Mouse (Mus musculus) lung, embryonic 16.5 days (tissue): ENCODE measurements around the gene Simc1. TPM values are rescaled to one million over a fixed set of nuclear protein-coding genes. Genes with fewer than 3 reads are reported as not detected.

ENCODE experiments used
- ATAC-seq: fragments of 200-750 bp; cut with Nextera tagmentation; 2 replicates; pipeline ENCODE4 v1.8.0; 2017; ENCODE audit warnings: low read depth, mild to moderate bottlenecking, moderate library complexity
- H3K27ac ChIP-seq: fragments of 300-500 bp; sonication (generic); 2 replicates; pipeline ENCODE4 v1.5.1; 2014; ENCODE audit warnings: mild to moderate bottlenecking, control low read depth, low read length
- H3K27me3 ChIP-seq: fragments of 300-500 bp; sonication (generic); 2 replicates; pipeline ENCODE4 v1.6.1; 2014; ENCODE audit warnings: low read depth, low read length, mixed read lengths; ENCODE audit not compliant: control insufficient read depth, insufficient read depth
- H3K36me3 ChIP-seq: fragments of 300-500 bp; sonication (generic); 2 replicates; pipeline ENCODE4 v1.6.1; 2014; ENCODE audit warnings: low read length; ENCODE audit not compliant: control insufficient read depth, insufficient read depth
- H3K4me1 ChIP-seq: fragments of 300-500 bp; sonication (generic); replicated peaks from 2 replicates; pipeline ENCODE4 v1.6.1; 2014; ENCODE audit warnings: low read length, mixed read lengths; ENCODE audit not compliant: control insufficient read depth, insufficient read depth
- H3K4me2 ChIP-seq: fragments of 300-500 bp; sonication (generic); 2 replicates; pipeline ENCODE4 v1.6.1; 2014; ENCODE audit warnings: low read depth, low read length, control low read depth
- H3K4me3 ChIP-seq: fragments of 300-500 bp; sonication (generic); 2 replicates; pipeline ENCODE4 v1.5.1; 2014; ENCODE audit warnings: mild to moderate bottlenecking, low read length, control low read depth
- H3K9ac ChIP-seq: fragments of 300-500 bp; sonication (generic); 2 replicates; pipeline ENCODE4 v1.6.1; 2014; ENCODE audit warnings: low read length, control low read depth
- H3K9me3 ChIP-seq: fragments of 300-500 bp; sonication (generic); 2 replicates; pipeline ENCODE4 v1.6.1; 2016; ENCODE audit warnings: low read length; ENCODE audit not compliant: control insufficient read depth
- WGBS: fragments of 180-500 bp; shearing (Covaris S2); extraction: QIAGEN DNeasy Blood & Tissue Kit; methylation state at CpG from one replicate; pipeline ENCODE4 v1.1.7; 2014; 5-methylcytosine and 5-hydroxymethylcytosine counted together
- polyA plus RNA-seq: library from polyadenylated mRNA; unstranded; fragments of >200 nt; fragmentation: Nextera tagmentation; extraction: Ambion mirVana; gene quantifications from 2 replicates; pipeline ENCODE4 v1.2.1, GENCODE M21; 2015

The Simc1 gene
- polyA plus RNA-seq, result 7.3 and 8.3 TPM in 2 replicates

DNA sequence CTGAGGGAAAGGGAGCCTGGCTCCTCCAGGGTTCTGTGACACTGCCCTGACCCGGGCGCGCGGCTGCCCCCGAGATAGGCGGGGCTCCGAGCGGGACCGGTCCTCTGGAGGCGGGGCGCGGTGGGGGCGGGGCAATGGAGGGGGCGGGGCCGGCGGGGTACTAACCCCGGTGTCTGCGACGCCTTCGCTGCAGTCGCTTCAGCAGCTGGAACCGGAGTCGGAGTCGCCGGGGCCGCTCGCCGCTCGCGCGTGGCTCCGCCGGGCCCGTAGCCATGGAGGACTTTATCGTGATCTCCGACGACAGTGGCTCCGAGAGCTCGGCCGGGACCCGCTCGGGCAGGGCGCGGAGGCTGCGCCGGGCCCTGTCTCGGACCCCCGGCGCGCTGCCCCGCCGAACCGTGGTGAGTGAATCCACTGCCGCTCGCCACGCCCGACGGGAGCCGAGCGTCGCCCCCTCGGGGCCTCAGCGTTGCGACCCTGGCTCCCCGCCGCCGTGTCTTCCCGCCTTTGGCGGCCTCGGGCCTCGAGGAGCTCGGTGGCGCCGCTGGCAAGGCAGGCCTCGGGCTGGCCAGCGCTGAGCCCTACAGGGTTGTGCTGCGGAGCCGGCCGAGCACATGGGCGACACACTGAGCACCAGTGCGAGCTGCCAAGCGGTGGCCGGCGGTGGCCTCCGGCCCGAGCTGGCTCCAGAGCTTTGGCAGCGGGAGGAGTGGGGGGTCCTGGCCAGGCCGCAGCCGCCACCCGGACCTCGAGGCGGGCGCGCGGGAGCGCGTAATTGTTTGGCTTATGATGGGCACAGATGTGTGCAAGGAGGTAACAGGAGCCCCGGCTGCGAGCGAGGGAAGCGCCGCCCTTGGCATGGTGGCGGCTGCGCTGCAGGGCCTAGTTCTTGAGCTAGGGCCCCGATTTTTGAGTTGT, at the start of gene Simc1:
Simc1 (plus strand) TSS at position 176 of the 918 bp plus-strand sequence.
- H3K9ac ChIP-seq, result peak within 1 kb of the TSS; percentile 81
- WGBS, result under 1% methylated on average over 102 of the region's 105 CpGs
- H3K27me3 ChIP-seq, result no peaks in the 10 kb centered on the region
- H3K36me3 ChIP-seq, result no peaks in the 10 kb centered on the region
- H3K4me1 ChIP-seq, result peaks cover 8% of the 10 kb centered on the region
- ATAC-seq, result peak; percentile 96
- H3K4me3 ChIP-seq, result peak within 1 kb of the TSS; percentile 77
- peak within 1 kb of the TSS; percentile 98 for H3K4me2 ChIP-seq
- no peaks in the 10 kb centered on the region for H3K9me3 ChIP-seq
- peak within 1 kb of the TSS; percentile 65 for H3K27ac ChIP-seq

DNA sequence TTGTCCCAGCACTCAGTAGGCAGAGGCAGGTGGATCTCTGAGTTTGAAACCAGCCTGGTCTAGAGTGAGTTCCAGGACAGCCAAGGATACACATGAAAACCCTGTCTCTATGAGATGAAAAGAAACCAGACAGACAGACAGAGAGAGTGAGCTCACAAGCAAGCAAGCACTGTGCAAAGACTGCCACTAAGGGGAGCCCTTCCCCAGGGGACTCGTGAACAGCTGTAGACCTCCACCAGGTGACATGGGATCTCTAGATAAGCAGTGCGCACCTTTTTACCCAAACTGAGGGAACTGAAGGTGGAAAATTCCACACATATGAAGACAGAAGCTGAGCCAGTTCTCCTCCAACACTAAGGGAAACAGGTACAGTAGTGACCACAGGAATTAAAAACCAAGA, 46.5 kb upstream of the Simc1 start:
- Histone ChIP-seq H3K4me1 (no peaks in the 10 kb centered on the region), H3K9ac (no peak overlapping the region), H3K27ac (no peak overlapping the region), H3K4me2 (no peak overlapping the region), H3K9me3 (no peaks in the 10 kb centered on the region), H3K4me3 (no peak overlapping the region), H3K36me3 (peaks cover 46% of the 10 kb centered on the region), H3K27me3 (no peaks in the 10 kb centered on the region)
- WGBS, result 67% methylated on average over 2 of the region's 2 CpGs
- ATAC-seq, result 0 out of 2 replicates have a peak, but pooled peaks have one; percentile 34

DNA sequence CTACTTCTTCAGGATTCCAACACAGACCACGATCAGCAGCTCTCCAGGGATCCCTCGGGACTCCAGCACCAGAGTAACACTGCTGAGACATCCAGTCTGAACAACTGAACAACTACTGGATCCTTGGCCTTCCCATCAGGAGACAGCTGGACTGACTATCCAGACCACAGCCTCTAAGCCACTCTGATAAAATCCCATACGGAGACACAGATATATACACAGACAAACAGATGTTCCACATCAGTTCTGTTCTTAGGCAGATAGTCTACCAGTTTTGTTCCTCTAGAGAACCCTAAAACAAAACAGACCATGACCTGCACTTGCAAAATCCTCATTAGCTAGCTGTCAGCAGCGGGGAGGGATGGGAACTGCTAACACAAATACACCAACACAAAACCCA, 44.3 kb upstream of the Simc1 start:
- Histone ChIP-seq H3K4me1 (no peaks in the 10 kb centered on the region), H3K27me3 (no peaks in the 10 kb centered on the region), H3K36me3 (peaks cover 66% of the 10 kb centered on the region), H3K9ac (no peak overlapping the region), H3K4me2 (no peak overlapping the region), H3K4me3 (no peak overlapping the region), H3K9me3 (peaks cover 5% of the 10 kb centered on the region; the same call in 1 of the 2 replicates), H3K27ac (no peak overlapping the region)
- 61% methylated on average over 4 of the region's 4 CpGs for WGBS
- peak; percentile 79 for ATAC-seq

DNA sequence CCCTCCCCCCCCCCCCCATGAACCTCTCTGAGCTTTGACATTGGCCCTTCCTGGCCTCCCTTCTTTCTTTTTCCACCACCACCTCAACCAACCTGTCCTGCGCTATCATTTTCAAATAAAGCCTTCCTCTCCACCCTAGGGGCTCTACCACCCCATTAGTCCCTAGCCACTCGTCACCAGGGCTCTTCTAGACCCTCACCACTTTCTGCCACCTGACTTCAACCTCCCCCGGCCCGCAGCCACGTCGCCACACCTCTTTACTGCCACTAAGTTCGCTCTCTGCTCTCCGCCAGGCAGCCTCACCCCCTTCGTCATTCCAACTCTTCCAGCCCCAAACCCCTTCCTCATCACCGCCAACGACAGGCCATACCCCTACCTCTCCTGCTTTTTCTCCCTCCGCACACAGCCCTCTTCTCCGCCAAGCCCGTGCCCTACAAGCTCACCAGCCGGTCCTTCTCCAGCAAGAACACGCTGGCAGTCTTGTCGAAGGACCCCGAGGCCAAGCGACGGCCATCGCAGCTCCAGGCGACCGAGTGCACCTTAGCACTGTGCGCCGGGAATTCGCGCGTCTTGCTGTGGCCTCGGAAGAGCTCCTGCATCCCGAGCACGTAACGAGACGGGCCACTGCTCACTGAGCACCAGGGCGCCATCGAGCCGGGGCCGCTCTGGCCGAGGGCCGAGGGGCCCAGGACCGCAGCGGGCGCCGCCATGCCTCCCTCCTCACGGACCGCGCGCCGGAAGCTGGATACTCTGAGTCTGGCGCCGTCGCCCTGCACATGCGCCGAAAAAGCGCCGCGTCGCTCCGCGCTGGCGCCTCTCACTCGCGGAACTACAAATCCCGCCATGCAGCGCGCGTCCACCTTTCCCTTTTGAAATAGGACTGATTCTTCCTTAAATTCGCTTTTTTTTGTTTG, 35.2 kb upstream of the Simc1 start, which contains the start of gene Thoc3:
Thoc3 (minus strand) TSS at position 752 of the 914 bp plus-strand sequence.
- H3K9ac ChIP-seq, result peak within 1 kb of the TSS; percentile 84
- H3K27me3 ChIP-seq, result no peaks in the 10 kb centered on the region
- H3K36me3 ChIP-seq, result peaks cover 34% of the 10 kb centered on the region
- peaks cover 5% of the 10 kb centered on the region; the same call in 1 of the 2 replicates for H3K9me3 ChIP-seq
- H3K4me2 ChIP-seq, result peak within 1 kb of the TSS; percentile 66
- WGBS, result under 1% methylated on average over 64 of the region's 67 CpGs
- peak; percentile 99 for ATAC-seq
- H3K27ac ChIP-seq, result peak within 1 kb of the TSS; percentile 41; the same call in 1 of the 2 replicates
- H3K4me1 ChIP-seq, result peaks cover 9% of the 10 kb centered on the region
- H3K4me3 ChIP-seq, result peak within 1 kb of the TSS; percentile 81

DNA sequence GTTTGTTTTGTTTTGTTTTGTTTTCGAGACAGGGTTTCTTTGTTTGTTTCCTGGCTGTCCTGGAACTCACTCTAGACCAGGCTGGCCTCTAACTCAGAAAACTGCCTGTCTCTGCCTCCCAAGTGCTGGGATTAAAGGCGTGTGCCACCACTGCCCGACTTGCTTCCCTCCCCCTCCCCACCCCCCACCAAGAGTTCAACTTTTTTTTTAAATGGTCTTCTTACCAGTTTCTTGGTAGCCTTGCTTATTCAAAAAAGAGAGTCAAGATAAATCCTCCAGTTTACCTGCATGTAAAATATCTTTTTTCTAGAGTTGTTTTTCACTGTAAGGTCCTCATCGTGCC, 34.6 kb upstream of the Simc1 start:
- H3K4me3 ChIP-seq, result peak overlapping the region; percentile 81
- peaks cover 9% of the 10 kb centered on the region for H3K4me1 ChIP-seq
- H3K9me3 ChIP-seq, result peaks cover 3% of the 10 kb centered on the region; the same call in 1 of the 2 replicates
- peak; percentile 67 for ATAC-seq
- no peaks in the 10 kb centered on the region for H3K27me3 ChIP-seq
- H3K36me3 ChIP-seq, result peaks cover 28% of the 10 kb centered on the region
- WGBS, result 13% methylated on average over 4 of the region's 4 CpGs
- no peak overlapping the region for H3K27ac ChIP-seq
- H3K4me2 ChIP-seq, result peak overlapping the region; percentile 43
- peak overlapping the region; percentile 84 for H3K9ac ChIP-seq

DNA sequence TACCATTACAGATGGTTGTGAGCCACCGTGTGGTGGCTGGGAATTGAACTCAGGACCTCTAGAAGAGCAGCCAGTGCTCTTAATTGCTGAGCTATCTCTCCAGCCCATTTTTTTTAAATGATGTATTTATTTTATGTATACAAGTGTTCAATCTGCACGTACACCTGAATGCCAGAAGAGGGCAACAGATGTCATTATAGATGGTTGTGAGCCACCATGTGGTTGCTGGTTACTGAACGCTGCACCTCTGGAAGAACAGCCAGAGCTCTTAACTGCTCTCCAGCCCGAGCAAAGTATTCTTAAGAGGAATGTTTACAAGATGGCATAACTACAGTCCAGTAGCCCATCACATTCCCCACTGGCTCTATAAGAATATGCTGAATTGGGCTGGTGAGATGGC, 31.6 kb upstream of the Simc1 start:
- no peak overlapping the region for H3K9ac ChIP-seq
- no peak overlapping the region for H3K27ac ChIP-seq
- H3K4me3 ChIP-seq, result no peak overlapping the region
- H3K4me1 ChIP-seq, result peaks cover 9% of the 10 kb centered on the region
- no peaks in the 10 kb centered on the region for H3K36me3 ChIP-seq
- no peak overlapping the region for H3K4me2 ChIP-seq
- no peak for ATAC-seq
- no peaks in the 10 kb centered on the region for H3K27me3 ChIP-seq
- H3K9me3 ChIP-seq, result no peaks in the 10 kb centered on the region
- WGBS, result 73% methylated on average over 4 of the region's 4 CpGs

DNA sequence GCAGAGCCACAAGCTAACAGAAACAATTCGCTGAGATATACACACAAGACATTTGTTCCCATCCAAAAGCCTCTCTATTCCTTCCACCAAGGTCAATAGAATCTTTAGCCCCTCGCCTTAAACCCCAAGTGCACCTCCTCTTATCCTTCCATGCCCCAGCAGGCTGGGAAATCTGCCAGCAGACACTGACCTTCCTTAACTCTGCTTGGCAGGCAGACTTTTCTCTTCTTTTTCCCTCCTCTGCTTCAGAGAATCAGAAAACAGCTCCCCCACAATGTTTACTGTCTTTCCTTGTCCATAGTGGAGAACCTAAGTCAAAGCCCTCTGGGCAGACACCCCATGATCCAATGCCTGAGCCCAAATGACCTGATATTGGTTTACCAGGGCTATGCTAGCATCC, 28.6 kb upstream of the Simc1 start:
- no peak for ATAC-seq
- Histone ChIP-seq H3K4me2 (no peak overlapping the region), H3K27ac (no peak overlapping the region), H3K9ac (no peak overlapping the region), H3K4me3 (no peak overlapping the region), H3K4me1 (no peaks in the 10 kb centered on the region), H3K27me3 (no peaks in the 10 kb centered on the region), H3K36me3 (no peaks in the 10 kb centered on the region), H3K9me3 (no peaks in the 10 kb centered on the region)
- 52% methylated on average over 2 of the region's 2 CpGs for WGBS

DNA sequence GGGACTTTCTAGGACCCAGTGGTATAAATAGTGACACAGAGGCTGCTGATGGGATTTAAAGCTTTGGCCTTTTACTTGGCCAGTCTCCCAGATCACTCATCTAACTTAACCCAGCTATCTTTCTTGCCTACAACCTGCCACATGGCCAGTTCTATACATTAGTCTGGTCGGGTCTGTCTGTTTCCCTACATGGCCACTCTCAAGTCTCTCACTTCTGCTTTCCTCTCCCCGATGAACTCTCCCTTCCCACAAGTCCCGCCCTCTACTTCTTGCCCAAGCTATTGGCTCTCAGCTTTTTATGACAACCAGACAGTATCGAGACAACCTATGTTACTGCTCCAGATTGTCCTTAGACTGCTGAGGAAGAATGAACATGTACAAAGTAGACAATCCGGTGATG, 27.9 kb upstream of the Simc1 start:
- no peak overlapping the region for H3K4me2 ChIP-seq
- H3K27me3 ChIP-seq, result no peaks in the 10 kb centered on the region
- no peak for ATAC-seq
- no peaks in the 10 kb centered on the region for H3K36me3 ChIP-seq
- no peak overlapping the region for H3K27ac ChIP-seq
- 71% methylated on average over 5 of the region's 5 CpGs for WGBS
- H3K4me3 ChIP-seq, result no peak overlapping the region
- H3K9ac ChIP-seq, result no peak overlapping the region
- no peaks in the 10 kb centered on the region for H3K9me3 ChIP-seq
- no peaks in the 10 kb centered on the region for H3K4me1 ChIP-seq

DNA sequence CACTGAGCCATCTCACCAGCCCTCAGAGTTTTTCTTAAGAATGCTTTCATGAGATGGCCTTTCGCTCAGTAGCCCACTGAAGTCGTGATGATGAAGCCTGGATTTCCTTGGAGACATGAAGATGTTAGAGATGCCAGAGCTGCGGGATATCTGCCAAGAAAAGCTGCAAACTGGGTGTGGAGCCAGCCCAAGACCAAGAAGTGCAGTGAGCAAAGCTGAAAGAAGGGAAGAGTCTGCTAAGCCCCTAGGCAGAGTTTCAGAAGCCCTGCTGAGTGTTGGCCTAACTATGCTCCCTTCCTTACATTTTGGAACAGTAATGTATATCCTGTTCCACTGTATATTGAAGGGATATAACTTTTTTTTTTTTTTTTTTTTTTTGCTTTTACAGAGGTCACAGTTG, 24.3 kb upstream of the Simc1 start:
- H3K27me3 ChIP-seq, result no peaks in the 10 kb centered on the region
- H3K9me3 ChIP-seq, result no peaks in the 10 kb centered on the region
- no peak overlapping the region for H3K9ac ChIP-seq
- no peaks in the 10 kb centered on the region for H3K4me1 ChIP-seq
- no peak overlapping the region for H3K4me2 ChIP-seq
- 42% methylated on average over 3 of the region's 3 CpGs for WGBS
- no peak overlapping the region for H3K27ac ChIP-seq
- H3K4me3 ChIP-seq, result no peak overlapping the region
- no peak for ATAC-seq
- H3K36me3 ChIP-seq, result no peaks in the 10 kb centered on the region
